Mouse (Mus musculus) heart, adult 9 months (tissue): Measurements from ENCODE around the gene Tmem131l.
"Not testable (repeated sequence)": the region's sequence is repeated elsewhere in the genome, so short reads cannot be mapped to it uniquely, and the experiment has no call there.

Experiments used
- DNase-seq, 2 experiments: peaks; one replicate each; pipeline ENCODE4 v3.0.0; 2022; ENCODE audit warnings: low spot score in 2 of 2

Gene Tmem131l

GRCm38 (mm10) chr3:83915768-83916496, 124.0 kb downstream of the Tmem131l start:
- DNase-seq = peak in 1 of 2 experiments; percentile 14

- DNase-seq = no peak
Measured at GRCm38 (mm10) chr3:83915102-83915501, 124.9 kb downstream of the Tmem131l start.

- no peak for DNase-seq
Measured at GRCm38 (mm10) chr3:83910707-83911106, 129.3 kb downstream of the Tmem131l start.

- DNase-seq = no peak
Measured at GRCm38 (mm10) chr3:83906185-83906584, 133.8 kb downstream of the Tmem131l start.

- DNase-seq = no peak
Measured at GRCm38 (mm10) chr3:83905161-83905560, 134.8 kb downstream of the Tmem131l start.

- DNase-seq = no peak
Measured at GRCm38 (mm10) chr3:83904176-83904958, 135.6 kb downstream of the Tmem131l start.

GRCm38 (mm10) chr3:83902943-83903342, 137.0 kb downstream of the Tmem131l start:
- DNase-seq = no peak

- no peak for DNase-seq
Measured at GRCm38 (mm10) chr3:83902459-83902858, 137.5 kb downstream of the Tmem131l start.

GRCm38 (mm10) chr3:83900756-83901373, 139.1 kb downstream of the Tmem131l start:
- no peak for DNase-seq

GRCm38 (mm10) chr3:83899556-83899955, 140.4 kb downstream of the Tmem131l start:
- peak; percentile 58 to 67 for DNase-seq

- no peak for DNase-seq
Measured at GRCm38 (mm10) chr3:83898246-83898645, 141.7 kb downstream of the Tmem131l start.

- DNase-seq = no peak
Measured at GRCm38 (mm10) chr3:83895811-83896210, 144.2 kb downstream of the Tmem131l start.

GRCm38 (mm10) chr3:83895111-83895510, 144.9 kb downstream of the Tmem131l start:
- DNase-seq = no peak

- no peak for DNase-seq
Measured at GRCm38 (mm10) chr3:83885163-83885562, 154.8 kb downstream of the Tmem131l start.

- DNase-seq = not testable (repeated sequence)
Measured at GRCm38 (mm10) chr3:83879261-83880050, 160.5 kb downstream of the Tmem131l start.

GRCm38 (mm10) chr3:83878801-83879200, 161.2 kb downstream of the Tmem131l start:
- DNase-seq = no peak

GRCm38 (mm10) chr3:83876299-83876698, 163.7 kb downstream of the Tmem131l start:
- no peak for DNase-seq

GRCm38 (mm10) chr3:83875078-83875477, 164.9 kb downstream of the Tmem131l start:
- not testable (repeated sequence) for DNase-seq

- DNase-seq = not testable (repeated sequence)
Measured at GRCm38 (mm10) chr3:83872853-83873252, 167.1 kb downstream of the Tmem131l start.

GRCm38 (mm10) chr3:83871962-83872361, 168.0 kb downstream of the Tmem131l start:
- DNase-seq = not testable (repeated sequence)

- DNase-seq = not testable (repeated sequence)
Measured at GRCm38 (mm10) chr3:83871559-83871958, 168.4 kb downstream of the Tmem131l start.

- no peak for DNase-seq
Measured at GRCm38 (mm10) chr3:83869776-83870175, 170.2 kb downstream of the Tmem131l start.
